Mouse (Mus musculus): ENCODE data around the gene Map2k1. TPM values are rescaled to one million over a fixed set of nuclear protein-coding genes. Genes with fewer than 3 reads are reported as not detected.
A peak's percentile ranks its signal among the peaks of the same experiment; 100 is the strongest.

The Map2k1 gene
- total RNA-seq, 2 experiments from 2014 or later: 50.0 to 52.9 TPM

DNA sequence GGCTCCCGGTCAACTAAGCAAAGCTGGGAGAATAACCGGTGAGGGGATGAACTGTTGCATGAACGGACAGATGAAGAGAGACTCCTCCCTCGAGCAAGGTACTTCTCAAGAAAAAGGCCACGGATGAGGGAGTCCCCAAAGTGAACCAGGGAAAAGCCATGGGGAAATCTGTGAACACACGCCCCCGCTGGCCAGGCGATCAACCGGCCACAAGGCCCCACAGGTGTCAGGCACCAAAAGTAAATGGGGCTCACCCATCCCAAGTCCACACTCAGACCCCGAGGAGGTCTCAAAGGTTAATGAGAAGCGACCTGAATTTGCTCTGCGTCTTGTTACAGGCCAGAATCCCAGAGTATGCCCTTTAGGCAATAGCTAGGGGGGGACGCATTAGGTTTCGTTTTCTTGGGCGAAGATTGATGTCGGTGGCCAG lies 825 bp downstream of the Map2k1 start:
- intact Hi-C loops (cut with DNase I): loop anchor here (1.0 to 5.0 kb wide), 3 partner anchors 22 to 73 kb away; partner anchors contain the start of gene Snapc5
- peak; percentile 25 to 39 for DNase-seq

DNA sequence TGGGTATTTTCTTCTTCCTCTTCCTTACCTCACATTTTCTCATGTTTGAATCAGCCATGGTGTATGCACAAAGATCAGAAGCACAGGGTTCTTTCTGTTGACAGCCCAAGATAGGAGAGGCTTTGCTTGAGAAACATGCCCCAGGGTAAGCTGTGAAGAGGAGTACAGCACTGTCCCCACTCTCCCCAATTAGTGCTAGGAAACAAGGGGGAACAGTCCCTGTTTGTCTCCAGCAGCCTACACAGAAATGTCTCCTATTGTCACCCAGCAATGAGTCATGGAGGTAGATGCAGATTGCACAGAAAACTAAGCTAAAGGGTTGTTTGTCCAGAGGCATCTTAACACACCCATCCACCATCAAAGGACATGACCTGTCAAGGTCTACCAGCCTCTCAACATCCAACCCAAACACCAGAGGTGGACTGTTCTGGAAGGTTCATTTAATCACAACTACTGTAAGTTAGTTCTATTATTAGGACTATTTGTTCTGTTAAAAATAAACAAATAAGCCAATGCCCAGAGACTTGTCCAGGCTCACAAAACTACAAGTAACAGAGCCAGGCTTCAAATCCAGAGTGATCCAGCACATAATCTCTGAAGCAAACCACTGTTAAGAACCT lies 3.2 kb downstream of the Map2k1 start:
- intact Hi-C loops (cut with DNase I): loop anchor here (5.0 kb wide), 1 partner anchor 33 kb away; no protein-coding TSS in a partner anchor

DNA sequence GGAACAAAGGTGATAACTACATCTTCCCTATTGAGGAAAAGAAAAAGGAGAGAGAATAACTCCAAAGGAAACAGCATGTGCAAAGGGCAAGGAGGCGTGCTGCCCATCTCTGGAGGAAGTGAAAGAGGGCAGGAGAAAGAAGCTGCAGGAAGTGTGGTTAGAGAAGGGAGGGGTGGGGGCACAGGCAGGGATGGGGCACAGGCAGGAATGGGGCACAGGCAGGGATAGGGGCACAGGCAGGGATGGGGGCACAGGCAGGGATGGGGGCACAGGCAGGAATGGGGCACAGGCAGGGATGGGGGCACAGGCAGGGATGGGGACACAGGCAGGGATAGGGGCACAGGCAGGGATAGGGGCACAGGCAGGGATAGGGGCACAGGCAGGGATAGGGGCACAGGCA lies 4.1 kb downstream of the Map2k1 start:
- intact Hi-C loops (cut with DNase I): no loop called here
- no peak for DNase-seq

More for the DNA sequence above, 3.2 kb downstream of the Map2k1 start:
- no peak for DNase-seq

DNA sequence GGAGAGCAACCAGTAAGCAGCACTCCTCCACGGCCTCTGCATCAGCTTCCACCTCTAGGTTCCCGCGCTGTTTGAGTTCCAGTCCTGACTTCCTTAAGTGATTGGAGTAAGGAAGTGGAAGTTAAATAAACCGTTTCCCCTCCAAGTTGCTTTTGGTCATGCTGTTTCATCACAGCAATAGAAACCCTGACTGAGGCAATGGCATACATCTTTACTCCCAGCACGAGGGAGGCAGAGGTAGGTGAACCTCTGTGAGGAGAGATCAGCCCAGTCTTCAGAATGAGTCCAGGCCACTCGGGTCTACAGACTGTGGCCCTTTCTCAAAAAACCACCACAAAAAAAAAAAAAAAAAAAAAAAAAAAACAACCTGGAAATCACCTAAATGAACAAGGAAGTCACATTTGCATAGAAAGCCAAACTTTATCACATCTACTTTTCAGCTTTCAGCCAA lies 11.0 kb downstream of the Map2k1 start:
- no peak for DNase-seq
- intact Hi-C loops (cut with DNase I): no loop called here

DNA sequence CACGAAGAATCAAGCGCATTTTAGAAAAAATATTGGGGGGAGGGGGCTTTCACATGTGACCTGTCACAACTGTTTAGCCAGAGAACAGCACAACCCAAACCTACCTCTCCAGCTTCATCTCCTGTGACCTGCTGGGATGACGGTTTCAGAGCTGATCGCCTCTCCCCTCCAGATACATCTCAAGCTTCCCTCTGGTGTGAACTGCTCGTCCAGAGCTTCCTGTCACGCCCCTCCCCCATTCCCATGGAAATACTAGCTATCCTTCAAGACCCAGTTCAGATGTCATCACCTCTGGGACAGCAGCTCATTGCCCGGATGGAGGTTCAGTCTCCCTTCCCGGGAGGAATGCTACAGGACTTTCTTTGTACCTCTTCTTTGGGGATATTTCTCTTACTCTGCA lies 12.8 kb downstream of the Map2k1 start:
- DNase-seq: peak; percentile 16 to 35
- intact Hi-C loops (cut with DNase I): no loop called here

DNA sequence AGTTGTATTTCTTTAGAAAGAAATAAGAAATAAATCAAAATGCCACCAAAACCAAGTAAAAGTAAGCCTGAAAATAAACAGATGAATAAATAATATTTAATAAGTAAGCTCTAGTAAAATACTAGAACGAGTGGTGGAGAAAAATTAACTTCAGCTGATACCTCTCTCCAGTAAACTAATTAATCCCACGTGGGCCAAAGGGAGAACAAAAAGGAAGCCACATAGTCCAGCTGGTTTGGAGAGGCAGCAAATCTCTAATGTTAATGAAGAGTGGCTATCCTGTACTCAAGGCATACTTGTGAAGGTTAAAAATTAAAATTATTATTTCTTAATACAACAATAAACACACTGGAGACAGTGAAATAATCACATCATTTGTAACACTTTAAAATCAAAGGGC lies 13.3 kb downstream of the Map2k1 start:
- intact Hi-C loops (cut with DNase I): no loop called here
- DNase-seq: no peak

DNA sequence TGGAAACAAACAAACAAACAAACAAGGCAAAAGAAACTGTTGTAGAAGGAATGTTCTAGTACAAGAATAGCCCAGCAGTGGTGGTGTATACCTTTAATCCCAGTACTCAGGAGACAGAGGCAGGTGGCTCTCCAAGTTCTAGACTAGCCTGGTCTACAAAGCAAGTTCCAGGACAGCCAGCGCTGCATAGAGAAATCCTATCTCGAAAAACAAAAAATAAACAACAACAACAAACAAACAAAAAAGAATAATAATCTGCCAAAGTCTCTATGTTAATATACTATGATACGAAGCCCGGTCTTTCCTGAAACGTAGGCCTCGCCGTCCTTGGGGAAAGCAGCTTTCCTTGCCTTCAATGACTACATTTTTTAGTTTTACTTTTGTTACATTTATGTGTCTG lies 17.4 kb downstream of the Map2k1 start:
- DNase-seq: no peak
- intact Hi-C loops (cut with DNase I): no loop called here

DNA sequence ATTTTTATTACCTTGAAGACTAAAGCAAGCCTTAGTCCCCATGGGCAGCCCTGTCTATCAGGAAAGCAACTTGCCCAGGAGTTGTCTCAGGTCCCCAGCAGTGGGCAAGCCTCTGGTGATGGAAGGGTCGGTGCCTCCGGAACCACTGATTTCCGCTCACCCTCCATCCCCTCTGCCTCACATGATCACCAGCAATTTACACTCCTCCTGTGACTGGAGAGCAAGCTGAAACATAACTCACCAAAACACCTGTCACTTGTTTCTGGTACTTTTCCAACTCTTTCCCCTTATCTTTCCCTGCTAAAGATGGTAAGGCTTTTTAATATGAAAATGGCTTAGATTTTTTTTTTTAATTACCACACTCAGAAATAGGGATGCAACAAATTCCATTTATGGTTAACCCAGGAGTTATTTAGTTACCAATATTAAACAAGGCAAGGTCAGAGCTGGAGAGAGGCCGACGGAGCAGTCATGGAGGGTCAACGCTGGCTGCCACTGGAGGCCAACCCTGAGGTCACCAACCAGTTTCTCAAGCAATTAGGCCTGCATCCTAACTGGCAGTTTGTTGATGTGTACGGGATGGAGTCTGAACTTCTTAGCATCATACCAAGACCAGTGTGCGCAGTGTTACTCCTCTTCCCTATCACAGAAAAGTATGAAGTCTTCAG lies 18.5 kb downstream of the Map2k1 start, which contains the start of gene Uchl4:
Gene Uchl4, plus strand, starts transcription at position 434 of the 668 bp plus-strand sequence.
- intact Hi-C loops (cut with DNase I): no loop called here

DNA sequence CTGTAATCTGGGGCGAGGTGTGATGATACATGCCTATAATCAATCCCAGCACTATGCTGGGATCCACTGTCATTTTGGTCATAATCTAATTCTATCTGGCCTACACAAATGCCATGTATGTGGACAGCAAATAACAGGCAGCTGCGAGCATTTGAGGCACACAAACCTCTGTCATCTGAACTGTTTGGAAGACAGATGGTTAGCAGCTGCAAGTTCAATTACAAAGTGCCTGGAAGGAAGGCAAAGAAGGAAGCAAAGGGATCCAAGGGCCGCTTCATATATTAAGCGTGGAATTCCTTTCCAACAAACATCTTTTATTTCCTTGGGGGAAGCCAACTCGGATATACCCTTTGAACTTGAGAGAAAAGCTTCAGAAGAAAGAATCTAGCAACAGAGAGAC lies 19.8 kb downstream of the Map2k1 start:
- intact Hi-C loops (cut with DNase I): no loop called here
- peak in 1 of 2 experiments; percentile 9 for DNase-seq

More for the DNA sequence above, 18.5 kb downstream of the Map2k1 start, which contains the start of gene Uchl4:
- no peak for DNase-seq

DNA sequence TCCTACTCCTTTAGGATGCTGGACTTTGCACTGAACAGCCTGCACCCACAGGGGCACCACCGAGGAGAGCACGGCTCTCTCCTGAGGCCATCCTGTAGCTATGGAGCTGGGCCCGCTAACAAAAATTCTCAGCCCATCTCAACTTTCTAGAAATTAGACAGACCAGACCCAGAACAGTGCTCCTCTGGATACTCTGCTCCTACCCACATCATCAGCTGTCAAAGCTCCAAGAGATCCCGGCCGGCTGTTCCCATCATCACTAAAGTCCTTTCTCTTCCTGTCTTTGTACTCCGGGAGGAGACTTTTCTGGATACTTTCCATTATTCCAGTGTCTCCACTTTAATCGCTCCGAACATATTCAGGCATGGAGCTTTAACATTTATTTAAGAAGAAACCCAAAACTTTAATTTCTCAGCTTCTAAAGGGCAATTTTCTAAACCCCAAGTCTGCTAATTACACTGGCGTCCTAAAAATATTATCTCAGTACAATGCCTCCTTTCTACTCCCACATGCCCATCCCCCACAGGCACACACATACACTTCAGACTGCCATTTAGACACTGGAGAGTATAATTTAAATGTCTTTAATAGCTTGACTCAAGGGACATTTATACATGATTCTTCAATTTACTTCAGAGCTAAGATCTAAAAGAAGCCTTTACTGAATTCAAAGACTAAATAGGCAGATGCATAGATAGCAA lies 21.0 kb downstream of the Map2k1 start:
- intact Hi-C loops (cut with DNase I): no loop called here
- DNase-seq: peak; percentile 47 to 67

DNA sequence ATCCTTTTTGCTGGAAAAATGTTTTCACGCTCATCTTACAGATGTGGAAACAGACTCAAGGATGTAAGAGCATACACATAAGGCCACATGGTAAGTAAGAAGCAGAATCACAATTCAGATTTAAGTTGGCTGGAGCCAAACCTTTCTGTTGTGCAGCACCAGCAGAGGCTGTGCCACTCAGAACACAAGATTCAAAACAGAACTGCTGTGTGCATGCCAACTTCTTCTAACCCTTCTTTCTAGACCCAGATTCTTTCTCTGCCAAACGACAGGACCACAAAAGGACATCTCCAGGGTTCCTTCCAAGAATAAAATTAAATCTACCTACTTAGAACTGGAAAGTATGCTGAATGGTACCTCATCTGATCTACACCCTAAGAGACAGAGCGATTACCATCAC lies 21.8 kb downstream of the Map2k1 start:
- intact Hi-C loops (cut with DNase I): loop anchor here (2.0 kb wide), 1 partner anchor 21 kb away; the partner anchor contains the start of gene Map2k1
- DNase-seq: no peak

DNA sequence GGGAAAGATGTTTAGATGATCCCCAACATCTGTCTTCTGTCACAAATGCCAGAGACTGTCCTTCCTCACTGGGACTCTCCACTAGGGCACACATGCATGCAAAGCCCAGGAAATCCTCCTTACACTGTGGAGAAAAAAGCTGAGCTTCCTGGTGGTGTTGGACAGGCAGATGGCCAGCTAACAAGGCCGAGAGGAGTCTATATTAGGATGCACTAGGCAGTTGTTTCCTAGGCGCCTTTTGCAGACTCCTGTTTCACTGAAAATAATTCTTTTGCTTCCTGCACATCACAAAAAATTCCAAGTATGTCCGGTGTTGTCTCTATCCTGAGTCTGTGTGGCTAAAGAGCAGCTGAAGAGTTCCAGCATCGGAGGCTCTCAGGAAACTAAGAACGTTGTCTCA lies 22.3 kb downstream of the Map2k1 start:
- intact Hi-C loops (cut with DNase I): loop anchor here (2.0 kb wide), 1 partner anchor 22 kb away; the partner anchor contains the start of gene Map2k1
- DNase-seq: peak in 1 of 2 experiments; percentile 26

DNA sequence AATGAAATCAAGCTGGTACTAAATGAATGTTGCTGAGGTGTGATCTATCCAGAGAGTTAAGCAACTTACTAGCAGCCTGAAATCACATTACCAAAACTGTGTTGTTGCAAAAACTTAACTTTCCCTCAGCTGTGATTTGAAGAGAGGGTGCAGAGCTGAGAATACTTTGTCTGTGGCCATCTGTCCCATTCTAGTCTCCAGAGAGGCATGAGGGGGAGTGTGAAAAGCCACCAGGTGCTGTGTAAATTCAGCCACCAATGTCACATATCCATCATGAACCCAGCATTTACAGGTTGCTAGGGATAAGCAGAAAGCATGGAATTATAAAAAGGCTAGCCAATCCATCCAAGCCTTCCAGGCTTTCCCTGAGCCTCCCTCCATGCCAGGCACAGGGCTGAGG lies 24.5 kb downstream of the Map2k1 start:
- intact Hi-C loops (cut with DNase I): no loop called here
- DNase-seq: no peak

DNA sequence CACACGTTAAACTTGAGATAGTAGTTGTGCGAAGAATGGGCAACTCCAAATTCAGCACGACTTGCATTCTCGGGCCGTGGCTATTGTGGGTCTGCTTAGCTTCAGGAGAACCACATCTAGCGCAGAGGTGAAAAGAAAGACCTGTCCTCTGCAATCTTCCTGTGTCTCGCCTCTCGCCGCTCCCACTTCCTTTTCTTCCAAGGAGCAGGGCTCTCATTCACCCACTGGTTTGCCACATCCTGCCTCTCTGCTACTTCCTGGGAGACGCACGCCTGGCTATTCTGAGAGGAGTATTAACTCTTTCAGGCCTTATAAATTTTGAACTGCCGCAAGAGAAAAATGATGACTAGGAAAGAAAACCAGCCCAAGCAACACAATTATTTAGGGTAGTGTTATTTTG lies 25.7 kb downstream of the Map2k1 start:
- no peak for DNase-seq
- intact Hi-C loops (cut with DNase I): no loop called here

DNA sequence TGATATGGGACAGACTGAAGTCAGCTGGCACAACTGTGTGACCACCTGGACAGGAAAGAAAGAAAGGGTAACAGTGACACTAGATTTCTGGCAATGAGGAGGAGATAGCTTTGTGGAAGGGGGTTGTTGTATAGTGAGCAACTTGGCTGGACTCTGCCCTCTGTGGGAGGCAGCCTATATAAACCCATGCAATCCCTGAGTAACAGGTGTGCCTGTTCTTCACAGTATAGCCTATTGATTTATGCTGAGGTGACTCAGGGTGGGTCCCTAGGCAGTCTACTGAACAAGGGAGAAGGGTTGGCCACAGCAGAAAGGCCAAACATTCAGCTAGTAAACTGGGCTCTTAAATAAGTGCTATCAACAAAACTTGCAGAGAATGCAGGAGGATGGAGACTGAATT lies 27.6 kb downstream of the Map2k1 start:
- DNase-seq: no peak
- intact Hi-C loops (cut with DNase I): no loop called here

DNA sequence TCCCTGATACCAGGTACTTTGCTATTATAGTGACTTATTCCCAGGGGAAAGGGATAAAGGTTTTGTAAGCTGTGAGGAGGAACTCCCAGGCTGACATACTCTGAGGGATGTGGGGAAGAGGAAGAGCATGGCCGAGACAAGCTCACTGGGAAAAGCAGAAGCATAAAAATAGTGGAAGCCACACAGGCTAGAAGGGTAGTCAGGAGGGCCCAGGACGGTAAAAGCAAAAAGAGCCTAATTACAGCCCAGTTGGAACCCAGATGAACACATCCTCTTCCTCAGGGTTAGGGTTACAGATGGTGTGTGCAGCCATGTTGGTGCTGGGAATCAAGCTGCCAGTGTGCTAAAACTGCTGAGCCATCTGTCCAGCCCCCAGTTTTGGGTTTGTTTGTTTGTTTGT lies 31.3 kb downstream of the Map2k1 start:
- no peak for DNase-seq
- intact Hi-C loops (cut with DNase I): no loop called here

DNA sequence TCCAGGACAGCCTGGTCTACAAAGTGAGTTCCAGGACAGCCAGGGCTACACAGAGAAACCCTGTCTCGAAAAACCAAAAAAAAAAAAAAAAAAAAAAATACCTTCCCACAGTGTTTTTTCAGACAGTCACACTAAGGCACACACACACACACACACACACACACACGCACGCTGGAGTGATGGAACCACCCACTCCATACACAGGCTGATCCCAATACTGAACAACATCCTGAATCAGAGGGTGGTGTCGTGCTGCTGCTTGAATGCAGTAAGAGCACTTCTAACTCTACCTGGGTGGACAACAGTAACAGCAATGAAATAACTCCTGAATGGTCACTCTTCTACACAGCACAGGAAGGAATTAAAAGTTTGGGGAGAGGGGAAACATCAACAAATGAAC lies 32.0 kb downstream of the Map2k1 start:
- intact Hi-C loops (cut with DNase I): no loop called here
- no peak for DNase-seq

DNA sequence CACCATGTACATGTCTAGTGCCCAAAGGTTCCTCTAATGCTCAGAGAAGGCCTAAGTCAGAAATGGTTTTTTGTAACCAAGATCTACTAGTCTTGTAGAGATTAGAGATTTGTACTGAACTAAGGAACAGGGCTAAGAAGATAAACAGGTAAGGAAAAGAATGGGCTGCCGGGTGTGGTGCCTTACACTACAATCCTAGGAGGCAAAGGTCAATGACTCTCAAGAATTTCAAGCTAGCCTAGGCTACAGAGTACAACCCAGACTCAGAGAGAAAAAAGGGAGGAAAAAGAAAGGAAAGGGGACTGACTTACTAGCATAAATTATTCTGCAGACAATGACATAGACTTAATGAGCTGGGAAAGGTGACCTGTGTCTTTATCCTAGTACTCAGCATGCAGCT lies 32.8 kb downstream of the Map2k1 start:
- no peak for DNase-seq
- intact Hi-C loops (cut with DNase I): no loop called here

DNA sequence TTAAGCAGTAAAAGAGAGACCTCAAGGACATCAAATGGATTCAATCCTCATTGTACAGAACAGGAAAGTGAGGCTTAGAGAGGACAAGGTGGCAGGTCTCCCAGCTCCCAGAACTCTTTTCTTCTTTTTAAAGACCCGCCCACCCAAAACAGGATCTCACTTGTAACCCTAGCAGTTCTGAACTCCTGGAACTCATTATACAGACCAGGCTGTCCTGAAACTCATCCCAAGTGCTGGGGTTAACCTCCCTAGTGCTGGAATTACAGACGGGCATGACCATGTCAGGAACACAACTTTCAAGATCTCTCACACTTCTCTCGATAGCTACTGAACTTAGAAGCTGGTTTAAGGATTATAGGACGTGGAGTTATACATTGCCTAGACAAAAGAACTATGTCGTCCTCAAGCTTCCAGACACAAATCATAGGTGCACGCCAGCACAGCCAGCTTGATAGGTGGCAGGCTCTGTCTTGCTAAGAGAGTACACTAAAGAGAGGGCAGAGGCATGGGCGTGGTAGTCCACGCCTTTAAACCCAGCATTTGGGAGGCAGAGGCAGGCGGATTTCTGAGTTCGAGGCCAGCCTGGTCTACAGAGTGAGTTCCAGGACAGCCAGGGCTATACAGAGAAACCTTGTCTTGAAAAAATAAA lies 33.5 kb downstream of the Map2k1 start:
- intact Hi-C loops (cut with DNase I): loop anchor here (5.0 kb wide), 1 partner anchor 32 kb away; the partner anchor contains the start of gene Map2k1
- no peak for DNase-seq

DNA sequence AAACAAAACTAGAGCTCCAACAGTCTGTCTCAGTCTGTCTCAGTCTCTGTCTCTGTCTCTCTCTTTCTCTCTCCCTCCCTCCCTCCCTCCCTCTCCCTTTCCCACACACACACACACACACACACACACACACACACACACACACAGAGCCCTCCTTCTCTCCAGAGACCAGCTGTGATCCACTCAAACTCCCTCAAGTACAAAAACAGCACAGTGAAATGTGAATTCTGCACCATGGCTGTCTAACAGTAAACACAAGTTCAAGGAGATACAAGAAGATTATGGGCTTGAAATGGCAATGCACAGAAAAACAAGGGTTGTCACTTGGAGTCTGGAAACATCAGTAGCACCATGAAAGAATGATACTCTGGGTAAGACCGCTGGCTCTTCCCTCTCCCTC lies 34.1 kb downstream of the Map2k1 start:
- no peak for DNase-seq
- intact Hi-C loops (cut with DNase I): loop anchor here (5.0 kb wide), 1 partner anchor 33 kb away; the partner anchor contains the start of gene Map2k1

Measured in heart, postnatal 14 days (tissue).